Mouse (Mus musculus) thymus, postnatal 0 days (tissue): ENCODE measurements around the gene Gm21972. TPM values are rescaled to one million over a fixed set of nuclear protein-coding genes. Genes with fewer than 3 reads are reported as not detected.

Experiments
- DNase-seq: peaks from one replicate; pipeline ENCODE4 v3.0.0-alpha.2; 2015; ENCODE audit warnings: low spot score
- polyA plus RNA-seq: library from polyadenylated mRNA; unstranded; fragments of >200 nt; fragmentation: Nextera tagmentation; extraction: Ambion mirVana; gene quantifications from 2 replicates; pipeline ENCODE4 v1.2.1, GENCODE M21; 2015

Gene Gm21972
- polyA plus RNA-seq, 1 experiment from 2014 or later: 0.34 TPM

GRCm38 (mm10) chr1:86160479-86160878 is 27.0 kb downstream of the Gm21972 start:
- no peak for DNase-seq

DNA sequence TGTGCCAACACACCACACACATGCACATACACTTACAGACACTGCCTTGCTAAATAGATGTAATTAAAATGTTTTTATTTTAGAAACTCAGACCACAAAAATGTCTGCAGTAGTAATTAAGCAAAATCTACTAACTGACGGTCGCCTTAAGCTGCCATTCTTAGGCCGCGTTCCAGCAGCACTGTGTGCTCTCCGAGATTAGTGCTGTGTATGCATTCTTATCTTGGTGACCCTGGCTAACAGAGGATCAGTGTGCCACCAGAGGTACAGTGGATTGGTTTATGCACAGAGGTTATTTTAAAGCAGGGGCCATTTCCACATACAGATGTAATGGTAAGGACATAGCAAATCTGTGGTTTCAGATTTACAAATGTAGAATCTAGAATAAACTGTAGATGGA is 27.6 kb downstream of the Gm21972 start:
- no peak for DNase-seq

DNA sequence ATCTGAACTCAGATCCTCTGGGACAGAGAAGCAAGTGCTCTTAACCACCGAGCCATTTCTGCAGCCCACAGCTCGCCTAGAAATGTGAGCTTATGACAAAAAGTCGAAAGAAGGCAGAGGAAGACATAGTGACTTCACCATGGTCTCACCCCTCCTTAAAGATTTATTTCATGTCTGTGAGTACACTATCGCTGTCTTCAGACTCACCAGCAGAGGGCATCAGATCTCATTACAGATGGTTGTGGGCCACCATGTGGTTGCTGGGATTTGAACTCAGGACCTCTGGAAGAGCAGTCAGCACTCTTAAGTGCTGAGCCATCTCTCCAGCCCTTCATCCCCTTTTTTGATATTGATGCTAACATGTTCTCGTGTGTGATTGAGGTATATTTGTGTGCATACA is 41.2 kb downstream of the Gm21972 start:
- DNase-seq: no peak

DNA sequence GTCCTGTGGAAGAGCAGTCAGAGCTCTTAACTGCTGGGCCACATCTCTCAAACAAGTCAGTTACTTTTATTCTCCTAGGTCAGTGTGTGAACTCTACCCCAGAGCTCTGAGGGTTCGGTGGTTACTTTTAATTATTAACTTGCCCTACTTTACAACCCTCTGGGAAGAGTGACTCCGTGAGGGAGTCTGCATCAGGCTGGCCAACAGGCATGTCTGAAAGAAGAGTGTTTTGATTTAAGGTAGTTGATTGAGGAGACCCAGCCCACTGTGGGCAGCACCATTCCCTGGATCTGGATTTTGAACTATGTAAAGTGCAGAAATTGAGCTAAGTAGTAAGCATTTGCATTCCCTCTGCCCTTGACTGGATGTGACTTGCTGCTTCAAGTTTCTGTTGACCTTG is 42.6 kb downstream of the Gm21972 start:
- DNase-seq: no peak

GRCm38 (mm10) chr1:86178462-86179253 is 45.2 kb downstream of the Gm21972 start:
- DNase-seq: peak; percentile 86

DNA sequence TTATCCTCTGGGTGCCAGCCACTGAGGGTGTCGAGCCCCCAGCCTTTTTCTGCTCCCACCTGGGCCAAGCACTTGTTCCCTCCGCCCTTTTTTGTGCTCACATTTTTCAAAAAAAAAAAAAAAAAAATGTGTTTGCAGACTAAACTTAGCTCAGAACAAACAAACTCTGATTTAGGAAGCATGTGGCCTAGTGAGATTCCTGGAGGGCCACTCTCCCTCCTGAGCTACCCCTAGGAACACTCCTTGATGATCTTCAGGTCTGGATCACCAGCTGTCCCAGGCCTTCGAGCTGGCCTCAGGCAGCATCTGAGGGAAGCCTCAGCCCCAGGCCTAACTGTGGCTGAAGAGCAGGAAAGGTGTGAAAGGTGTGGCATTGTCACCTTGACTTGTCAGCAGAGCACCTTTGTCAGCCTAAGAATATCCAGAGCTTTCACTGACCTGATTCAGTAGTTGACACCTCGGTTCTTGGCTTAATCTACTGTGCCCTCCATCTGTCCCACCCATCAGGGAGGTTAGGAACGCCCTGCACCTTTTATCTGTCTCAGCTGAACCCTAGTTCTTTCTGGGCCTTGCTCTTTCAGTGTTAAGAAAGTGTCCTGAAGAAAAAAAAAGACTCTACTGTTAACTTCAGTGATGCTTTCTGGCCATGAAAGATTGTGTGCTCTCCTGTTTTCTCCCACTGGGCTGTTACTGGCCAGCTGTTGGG is 48.7 kb downstream of the Gm21972 start:
- DNase-seq: no peak

DNA sequence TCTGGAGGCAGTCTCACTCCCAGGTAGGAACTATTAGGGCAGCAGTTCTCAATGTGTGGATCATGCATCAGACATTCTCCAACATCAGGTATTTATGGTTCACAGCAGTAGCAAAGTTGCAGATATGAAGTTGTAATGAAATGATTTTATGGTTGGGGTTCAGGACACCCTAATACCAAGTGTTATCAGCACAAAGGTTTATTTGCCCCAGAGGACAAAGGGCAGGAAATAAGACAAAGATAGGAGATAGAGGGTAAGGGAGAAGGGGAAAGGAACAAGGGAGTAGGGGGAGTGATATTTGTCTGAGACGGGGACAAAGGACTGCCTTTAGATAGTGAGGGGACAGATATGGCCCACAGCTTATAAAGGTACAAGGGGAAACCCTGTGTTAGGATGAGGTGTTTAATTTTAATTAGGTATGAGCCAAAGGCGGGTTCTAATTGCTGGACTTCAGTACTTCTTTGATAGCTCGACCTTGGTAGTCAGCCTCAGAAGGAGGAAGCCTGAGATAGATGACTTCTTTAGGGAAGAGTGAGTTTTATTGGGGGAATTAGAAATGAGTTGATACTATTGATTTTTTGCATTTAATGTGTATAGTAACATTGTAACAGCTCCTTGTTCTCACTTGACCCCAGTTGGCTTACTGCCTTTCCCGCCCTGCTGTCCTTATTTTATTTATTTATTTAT is 50.3 kb downstream of the Gm21972 start:
- no peak for DNase-seq

- DNase-seq: no peak
Observed at GRCm38 (mm10) chr1:86186762-86187161, 53.3 kb downstream of the Gm21972 start.

- DNase-seq: no peak
Observed at GRCm38 (mm10) chr1:86187856-86188255, 54.4 kb downstream of the Gm21972 start.

GRCm38 (mm10) chr1:86188271-86188670 is 54.8 kb downstream of the Gm21972 start:
- DNase-seq: no peak

DNA sequence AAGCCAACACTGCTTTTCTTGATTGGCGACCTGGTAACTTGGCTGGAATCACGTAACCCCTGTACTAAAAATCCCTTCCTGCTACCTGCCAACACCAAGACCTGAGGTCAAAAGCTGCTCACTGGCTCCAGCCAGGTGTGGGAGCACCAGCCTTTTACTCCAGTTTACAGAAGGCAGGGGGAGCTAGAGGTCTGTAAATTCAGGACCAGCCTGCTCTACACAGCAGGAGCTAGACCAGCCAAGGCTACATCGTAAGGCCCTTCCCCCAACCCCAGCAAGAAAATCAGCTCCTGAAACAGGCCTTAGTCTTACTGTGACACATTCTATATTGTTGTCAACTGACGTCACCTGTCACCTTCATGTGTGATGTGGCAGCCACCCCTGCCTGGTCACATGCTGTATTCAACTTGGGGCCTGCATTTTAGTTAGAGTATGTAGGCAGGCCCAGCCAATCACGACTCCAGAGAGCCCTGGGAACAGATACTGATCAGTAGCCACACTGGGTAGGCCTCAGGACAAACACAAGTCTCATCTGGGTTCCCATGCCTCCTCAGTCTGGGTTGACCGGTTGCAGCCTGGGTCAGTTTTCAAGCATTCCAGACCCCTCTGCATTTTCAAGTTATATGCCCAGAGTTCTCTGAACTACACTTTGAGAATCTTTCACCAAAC is 55.7 kb downstream of the Gm21972 start:
- DNase-seq: no peak

DNA sequence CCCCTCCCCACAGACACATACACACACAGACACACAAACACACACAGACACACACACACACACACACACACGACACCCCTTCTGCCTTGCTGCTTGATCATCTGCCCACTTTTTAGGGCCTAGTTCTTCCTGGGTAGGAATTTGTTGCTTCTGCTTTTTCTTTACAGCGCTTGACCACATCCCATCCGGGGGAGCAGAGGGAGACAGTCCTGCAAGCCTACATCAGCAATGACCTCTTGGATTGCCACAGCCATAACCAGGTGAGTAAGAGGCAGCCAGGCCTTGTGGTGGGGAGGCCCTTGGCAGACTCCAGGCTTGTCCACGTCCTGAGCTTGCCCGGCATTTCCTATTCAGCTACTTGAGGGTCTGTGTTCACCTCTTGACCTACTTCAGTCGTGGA is 57.4 kb downstream of the Gm21972 start:
- no peak for DNase-seq

GRCm38 (mm10) chr1:86194044-86194443 is 60.6 kb downstream of the Gm21972 start:
- DNase-seq: no peak

GRCm38 (mm10) chr1:86198276-86198675 is 64.8 kb downstream of the Gm21972 start:
- no peak for DNase-seq

GRCm38 (mm10) chr1:86199026-86199425 is 65.6 kb downstream of the Gm21972 start:
- DNase-seq: no peak

GRCm38 (mm10) chr1:86201312-86201711 is 67.9 kb downstream of the Gm21972 start:
- DNase-seq: no peak

GRCm38 (mm10) chr1:86202617-86203219 is 69.3 kb downstream of the Gm21972 start:
- no peak for DNase-seq

- DNase-seq: no peak
Observed at GRCm38 (mm10) chr1:86210676-86211075, 77.2 kb downstream of the Gm21972 start.

DNA sequence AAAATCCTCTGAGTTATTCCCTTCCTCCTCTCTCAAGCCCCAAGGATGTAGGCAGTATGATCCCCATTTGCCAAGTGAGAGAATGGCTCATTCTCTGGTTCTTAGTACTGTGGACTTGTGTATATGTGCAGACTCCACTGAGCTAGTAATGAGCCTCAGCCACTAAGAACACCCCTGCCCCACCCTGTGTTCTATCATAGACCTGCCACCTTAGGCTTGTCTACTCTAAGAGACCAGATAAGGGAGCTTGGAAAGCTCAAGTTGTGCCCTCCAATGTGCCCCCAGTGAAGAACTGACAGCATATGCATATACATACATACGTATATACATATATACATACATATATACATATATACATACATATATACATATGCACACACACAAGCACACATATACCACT is 78.1 kb downstream of the Gm21972 start:
- no peak for DNase-seq
